Comparison of ENCODE assay signal across 34 mouse cellular contexts in genomic region chr6:55704061-55704758, GRCm38 (mm10). TPM values are rescaled to one million over a fixed set of nuclear protein-coding genes. Genes with fewer than 3 reads are reported as not detected.
A peak's percentile ranks its signal among the peaks of the same experiment; 100 is the strongest.
DNase-seq lines count a peak whose midpoint lies in the region; ATAC-seq and TF ChIP-seq lines count a peak whose summit lies in the region.
"Had no signal": no experiment of that assay in that cellular context is flagged by ENCODE, and none has a peak within 500 bp of the region (broad histone marks: within the 10 kb centered on the region; RNA-seq: fewer than 3 reads in every experiment).

No protein-coding gene starts in this region.

- H3K36me3 ChIP-seq in hindbrain, embryonic 14.5 days (replicated peaks; ENCODE audit: control insufficient read depth, insufficient read depth): no peaks in the 10 kb centered on the region
- H3K36me3 ChIP-seq in hindbrain, postnatal 0 days (ENCODE audit: insufficient read depth, low read length): no peaks in the 10 kb centered on the region
- no peaks in the 10 kb centered on the region for H3K36me3 ChIP-seq in hindbrain, embryonic 15.5 days
- H3K36me3 ChIP-seq: embryonic facial prominence, embryonic 12.5 days; heart, embryonic 10.5 days; heart, embryonic 15.5 days; limb, embryonic 12.5 days; liver, embryonic 15.5 days; midbrain, embryonic 10.5 days had no signal

- 54% methylated on average over 8 of the region's 8 CpGs for WGBS in hindbrain, embryonic 14.5 days
- WGBS in hindbrain, postnatal 0 days: 55% methylated on average over 8 of the region's 8 CpGs
- WGBS in hindbrain, embryonic 15.5 days: 56% methylated on average over 8 of the region's 8 CpGs

- H3K4me2 ChIP-seq in hindbrain, embryonic 14.5 days (replicated peaks): no peak overlapping the region
- H3K4me2 ChIP-seq in hindbrain, postnatal 0 days (ENCODE audit: low read depth, low read length): no peak overlapping the region
- peak overlapping the region; percentile 1; the same call in 1 of the 2 replicates for H3K4me2 ChIP-seq in hindbrain, embryonic 15.5 days
- H3K4me2 ChIP-seq: embryonic facial prominence, embryonic 12.5 days; heart, embryonic 15.5 days; limb, embryonic 12.5 days; liver, embryonic 15.5 days; lung, embryonic 14.5 days had no signal

- H3K4me1 ChIP-seq in hindbrain, embryonic 14.5 days (replicated peaks; ENCODE audit: control insufficient read depth, insufficient read depth, low read length): peaks cover 12% of the 10 kb centered on the region
- no peaks in the 10 kb centered on the region for H3K4me1 ChIP-seq in hindbrain, postnatal 0 days (ENCODE audit: insufficient read depth, low read length)
- H3K4me1 ChIP-seq in hindbrain, embryonic 15.5 days (replicated peaks): 0 out of 2 replicates have a peak, but pooled peaks cover 7% of the 10 kb centered on the region
- H3K4me1 ChIP-seq: embryonic facial prominence, embryonic 12.5 days; heart, embryonic 10.5 days; heart, embryonic 15.5 days; limb, embryonic 12.5 days; liver, embryonic 15.5 days; midbrain, embryonic 10.5 days had no signal

- no peak overlapping the region for H3K4me3 ChIP-seq in hindbrain, embryonic 14.5 days (replicated peaks; ENCODE audit: low read length)
- H3K4me3 ChIP-seq in hindbrain, postnatal 0 days (ENCODE audit: low read length): no peak overlapping the region
- no peak overlapping the region for H3K4me3 ChIP-seq in hindbrain, embryonic 15.5 days
- H3K4me3 ChIP-seq: embryonic facial prominence, embryonic 12.5 days; heart, embryonic 10.5 days; heart, embryonic 15.5 days; limb, embryonic 12.5 days; liver, embryonic 15.5 days; midbrain, embryonic 10.5 days had no signal

- no peaks in the 10 kb centered on the region for H3K9me3 ChIP-seq in hindbrain, embryonic 14.5 days (ENCODE audit: control insufficient read depth, low read length)
- H3K9me3 ChIP-seq in hindbrain, postnatal 0 days (ENCODE audit: low read length): no peaks in the 10 kb centered on the region
- no peaks in the 10 kb centered on the region for H3K9me3 ChIP-seq in hindbrain, embryonic 15.5 days
- H3K9me3 ChIP-seq: embryonic facial prominence, embryonic 12.5 days; heart, embryonic 10.5 days; heart, embryonic 15.5 days; limb, embryonic 12.5 days; liver, embryonic 15.5 days; midbrain, embryonic 10.5 days had no signal

- intact Hi-C loops in heart, postnatal 10 days (cut with DNase I): no loop called here

- no peak for TF ChIP-seq POLR2A in brain, embryonic 14.5 days (IDR thresholded peaks at IDR 0.05; ENCODE audit: borderline replicate concordance, extremely low read depth, insufficient read depth, insufficient read length, poor library complexity, severe bottlenecking)

- peak overlapping the region; percentile 78 for H3K27ac ChIP-seq in hindbrain, embryonic 14.5 days
- H3K27ac ChIP-seq in hindbrain, postnatal 0 days: no peak overlapping the region
- peak overlapping the region; percentile 60 for H3K27ac ChIP-seq in hindbrain, embryonic 15.5 days (replicated peaks)
- H3K27ac ChIP-seq: embryonic facial prominence, embryonic 12.5 days; heart, embryonic 10.5 days; heart, embryonic 15.5 days; limb, embryonic 12.5 days; liver, embryonic 15.5 days; midbrain, embryonic 10.5 days had no signal

- TF ChIP-seq CTCF in hindbrain, postnatal 0 days (IDR thresholded peaks at IDR 0.05; ENCODE audit: low read depth): no peak
- no peak for TF ChIP-seq CTCF in brain, embryonic 14.5 days (IDR thresholded peaks at IDR 0.05; ENCODE audit: borderline replicate concordance, extremely low read depth, insufficient read depth, insufficient read length)

- no peak overlapping the region for H3K9ac ChIP-seq in hindbrain, embryonic 14.5 days
- H3K9ac ChIP-seq in hindbrain, postnatal 0 days (replicated peaks; ENCODE audit: low read length): no peak overlapping the region
- H3K9ac ChIP-seq in hindbrain, embryonic 15.5 days: no peak overlapping the region
- H3K9ac ChIP-seq: embryonic facial prominence, embryonic 12.5 days; heart, embryonic 15.5 days; limb, embryonic 12.5 days; liver, embryonic 15.5 days; lung, embryonic 14.5 days had no signal

- DNase-seq in hindbrain, embryonic 14.5 days (ENCODE audit: low spot score): no peak
- no peak for DNase-seq in hindbrain, postnatal 0 days (ENCODE audit: low spot score)
- peak; percentile 80 for DNase-seq in Muller cell, postnatal 12 days (ENCODE audit: inconsistent ontology term)
- peak; percentile 87 for DNase-seq in brain, embryonic 14.5 days (ENCODE audit: low read depth)
- DNase-seq in heart, postnatal 10 days: no peak
- no peak for DNase-seq in lung, postnatal 14 days
- no peak for DNase-seq in cerebellum, adult 11-12 months
- DNase-seq: adrenal gland, adult 8-10 months; B cell, adult 2 months; cerebellum, adult 9-10 months; cerebellum, postnatal 36 days; gastrocnemius, postnatal 14 days; heart, postnatal 36 days; kidney, adult 11 months; kidney, postnatal 14 days; layer of hippocampus, adult 9-11 months; lung, embryonic 14.5 days; right cerebral cortex, adult 18-20 months; spleen, adult 18-20 months; thymus, postnatal 14 days had no signal

- ATAC-seq in hindbrain, embryonic 14.5 days (ENCODE audit: low FRiP score): peak; percentile 55; the same call in 1 of the 2 replicates
- no peak for ATAC-seq in hindbrain, postnatal 0 days
- peak; percentile 61; the same call in 1 of the 2 replicates for ATAC-seq in hindbrain, embryonic 15.5 days (ENCODE audit: low FRiP score, low read depth)
- ATAC-seq: inflammation-experienced regulatory T-cells, adult 6 months had no signal

- H3K27me3 ChIP-seq in hindbrain, embryonic 14.5 days (ENCODE audit: control insufficient read depth, insufficient read depth, low read length): no peaks in the 10 kb centered on the region
- no peaks in the 10 kb centered on the region for H3K27me3 ChIP-seq in hindbrain, postnatal 0 days (ENCODE audit: insufficient read depth, low read length)
- no peaks in the 10 kb centered on the region for H3K27me3 ChIP-seq in hindbrain, embryonic 15.5 days
- H3K27me3 ChIP-seq: embryonic facial prominence, embryonic 12.5 days; heart, embryonic 15.5 days; limb, embryonic 12.5 days; liver, embryonic 15.5 days had no signal

RNA-seq across cellular contexts. Expression of gene Neurod6, which starts 23.1 kb away (rescaled TPM):
- 39.4 and 47.1 TPM in 2 replicates for polyA plus RNA-seq in hindbrain, embryonic 14.5 days (2014; fragmentation: Nextera tagmentation; extraction: Ambion mirVana)
- total RNA-seq in hindbrain, postnatal 0 days (2014; rRNA removed): 20.9 and 24.3 TPM in 2 replicates
- 29.2 and 31.1 TPM in 2 replicates for polyA plus RNA-seq in hindbrain, postnatal 0 days (2015; fragmentation: Nextera tagmentation; extraction: Ambion mirVana)
- 64.8 and 189 TPM in 2 replicates for polyA plus RNA-seq in brain, embryonic 14.5 days (2012; rRNA removed)
- polyA plus RNA-seq in hindbrain, embryonic 15.5 days (2015; fragmentation: Nextera tagmentation; extraction: Ambion mirVana): 29.6 and 43.9 TPM in 2 replicates
- total RNA-seq in heart, postnatal 10 days (2021): not detected
- total RNA-seq: adrenal gland, adult 8-10 months; gastrocnemius, postnatal 14 days; heart, postnatal 36 days; liver, adult 2 months; megakaryocyte progenitor cell, adult 5-6 weeks; monocyte, adult 5-6 weeks had no signal
- polyA plus RNA-seq: heart, embryonic 10.5 days; inflammation-experienced regulatory T-cells, adult 6 months; kidney, embryonic 14.5 days; limb, embryonic 12.5 days; liver, adult 2 months; lung, embryonic 14.5 days; stomach, embryonic 16.5 days; urinary bladder, adult 2 months had no signal

Comparison
In these comparisons a context has a peak if more than half of its experiments do, and no peak if none do; other contexts are left out.
1. DNase-seq: peak in Muller cell, postnatal 12 days (single experiment) and brain, embryonic 14.5 days (single experiment); none in hindbrain, embryonic 14.5 days (single experiment), hindbrain, postnatal 0 days (single experiment), heart, postnatal 10 days (0 of 2), lung, postnatal 14 days (single experiment) and cerebellum, adult 11-12 months (single experiment).